Mouse (Mus musculus) limb, embryonic 11.5 days (tissue): ENCODE results near the gene Armc9. TPM values are rescaled to one million over a fixed set of nuclear protein-coding genes. Genes with fewer than 3 reads are reported as not detected.

Source experiments
- ATAC-seq: fragments of 200-750 bp; cut with Nextera tagmentation; 2 replicates; pipeline ENCODE4 v1.8.0; 2017; ENCODE audit warnings: low read depth; ENCODE audit not compliant: insufficient number of reproducible peaks, low FRiP score, low TSS enrichment
- DNase-seq: peaks from one replicate; pipeline ENCODE4 v3.0.0-alpha.2; 2015; ENCODE audit warnings: low spot score
- H3K27ac ChIP-seq: fragments of 300-500 bp; sonication (generic); replicated peaks from 2 replicates; pipeline ENCODE4 v1.5.1; 2014; ENCODE audit warnings: low read depth, mild to moderate bottlenecking, low read length
- H3K27me3 ChIP-seq: fragments of 300-500 bp; sonication (generic); 2 replicates; pipeline ENCODE4 v1.6.1; 2014; ENCODE audit warnings: mild to moderate bottlenecking, low read length, mixed read lengths; ENCODE audit not compliant: control insufficient read depth, insufficient read depth
- H3K36me3 ChIP-seq: fragments of 300-500 bp; sonication (generic); 2 replicates; pipeline ENCODE4 v1.6.1; 2014; ENCODE audit warnings: mild to moderate bottlenecking, low read length, moderate library complexity, mixed read lengths; ENCODE audit not compliant: control insufficient read depth, insufficient read depth
- H3K4me1 ChIP-seq: fragments of 300-500 bp; sonication (generic); 2 replicates; pipeline ENCODE4 v1.6.1; 2014; ENCODE audit warnings: low read length, mixed read lengths; ENCODE audit not compliant: control insufficient read depth, insufficient read depth
- H3K4me2 ChIP-seq: fragments of 300-500 bp; sonication (generic); 2 replicates; pipeline ENCODE4 v1.6.1; 2014; ENCODE audit warnings: low read depth, mild to moderate bottlenecking, moderate library complexity; ENCODE audit not compliant: severe bottlenecking
- H3K4me3 ChIP-seq: fragments of 300-500 bp; sonication (generic); 2 replicates; pipeline ENCODE4 v1.5.1; 2014; ENCODE audit warnings: low read depth, low read length
- H3K9ac ChIP-seq: fragments of 300-500 bp; sonication (generic); 2 replicates; pipeline ENCODE4 v1.6.1; 2014; ENCODE audit warnings: mild to moderate bottlenecking, low read length
- H3K9me3 ChIP-seq: fragments of 300-500 bp; sonication (generic); 2 replicates; pipeline ENCODE4 v1.6.1; 2016; ENCODE audit warnings: low read length; ENCODE audit not compliant: control insufficient read depth
- WGBS: fragments of 180-500 bp; shearing (Covaris S2); extraction: QIAGEN DNeasy Blood & Tissue Kit; methylation state at CpG from one replicate; pipeline ENCODE4 v1.1.7; 2014; 5-methylcytosine and 5-hydroxymethylcytosine counted together
- polyA plus RNA-seq: library from polyadenylated mRNA; unstranded; fragments of >200 nt; fragmentation: Nextera tagmentation; extraction: Ambion mirVana; gene quantifications from 2 replicates; pipeline ENCODE4 v1.2.1, GENCODE M21; 2014

Gene Armc9
- polyA plus RNA-seq, 1 experiment from 2014 or later, result 29.8 TPM

DNA sequence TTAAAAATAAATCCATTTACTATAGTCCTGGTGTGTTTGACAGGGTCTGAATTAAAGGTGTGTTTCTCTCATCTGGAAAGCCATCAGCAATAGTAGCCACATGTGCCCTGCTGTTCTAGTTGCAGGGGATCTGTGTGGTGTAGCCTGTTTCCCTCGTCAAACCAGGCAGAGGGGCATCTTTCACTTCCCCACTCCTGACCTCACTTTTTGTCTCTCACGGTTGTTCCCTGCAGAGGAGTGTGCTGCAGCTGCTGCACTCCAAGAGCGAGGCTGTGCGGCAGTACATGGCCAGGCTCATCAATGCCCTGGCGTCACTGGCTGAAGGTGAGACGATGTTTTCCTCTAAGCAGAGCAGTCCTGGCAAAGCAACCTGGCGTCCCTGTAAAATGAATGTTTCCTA is 39.5 kb downstream of the Armc9 start:
- Histone ChIP-seq H3K4me1 (no peaks in the 10 kb centered on the region), H3K36me3 (peaks cover 6% of the 10 kb centered on the region), H3K9me3 (no peaks in the 10 kb centered on the region), H3K4me3 (no peak overlapping the region), H3K27me3 (no peaks in the 10 kb centered on the region), H3K27ac (no peak overlapping the region), H3K9ac (no peak overlapping the region), H3K4me2 (no peak overlapping the region)
- no peak for ATAC-seq
- 81% methylated on average over 7 of the region's 7 CpGs for WGBS
- DNase-seq, result no peak

DNA sequence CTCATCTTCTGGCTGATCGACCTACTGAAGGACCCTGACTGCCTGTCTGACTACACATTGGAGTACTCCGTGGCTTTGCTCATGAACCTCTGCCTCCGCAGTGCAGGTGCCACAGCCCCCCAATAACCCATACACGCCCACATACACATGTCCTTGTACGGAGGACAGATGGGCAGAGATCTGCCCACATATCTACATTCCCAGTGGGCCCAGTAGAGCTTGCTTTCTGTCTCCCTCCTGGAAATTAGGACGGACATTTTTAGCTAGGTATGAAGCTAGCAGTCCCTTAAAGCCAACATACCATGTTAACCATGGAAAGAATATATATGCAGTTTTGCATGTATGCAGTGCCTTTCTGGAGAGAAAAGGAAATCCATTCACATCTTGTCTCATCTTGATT is 43.7 kb downstream of the Armc9 start:
- Histone ChIP-seq H3K4me3 (no peak overlapping the region), H3K36me3 (peaks cover 12% of the 10 kb centered on the region), H3K4me2 (no peak overlapping the region), H3K9ac (no peak overlapping the region), H3K9me3 (no peaks in the 10 kb centered on the region), H3K27ac (no peak overlapping the region), H3K27me3 (no peaks in the 10 kb centered on the region), H3K4me1 (no peaks in the 10 kb centered on the region)
- DNase-seq (no peak), ATAC-seq (no peak)
- 94% methylated on average over 6 of the region's 6 CpGs for WGBS

DNA sequence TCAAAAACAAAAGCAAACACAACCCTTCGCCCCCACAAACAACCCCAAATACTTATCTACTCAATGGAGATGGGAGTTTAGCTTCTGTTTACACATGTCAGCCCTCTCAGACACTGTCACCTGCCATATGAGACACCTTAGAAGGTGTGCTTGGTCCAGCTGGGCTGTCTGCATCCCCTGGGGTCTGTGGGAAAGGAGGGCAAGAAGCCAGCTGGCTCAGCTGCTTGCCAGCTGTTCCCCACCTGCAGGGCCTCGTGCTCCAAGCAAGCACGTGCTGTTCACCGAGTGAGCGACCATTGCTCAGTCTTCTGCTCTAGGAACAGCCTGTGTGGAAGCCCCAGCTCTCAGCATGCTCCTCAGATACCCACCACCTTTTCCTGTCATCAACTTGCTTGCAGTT is 44.4 kb downstream of the Armc9 start:
- Histone ChIP-seq H3K36me3 (peaks cover 12% of the 10 kb centered on the region), H3K27me3 (no peaks in the 10 kb centered on the region), H3K9ac (no peak overlapping the region), H3K9me3 (no peaks in the 10 kb centered on the region), H3K4me2 (no peak overlapping the region), H3K4me3 (no peak overlapping the region), H3K27ac (no peak overlapping the region), H3K4me1 (no peaks in the 10 kb centered on the region)
- DNase-seq (no peak), ATAC-seq (no peak)
- 82% methylated on average over 5 of the region's 5 CpGs for WGBS

DNA sequence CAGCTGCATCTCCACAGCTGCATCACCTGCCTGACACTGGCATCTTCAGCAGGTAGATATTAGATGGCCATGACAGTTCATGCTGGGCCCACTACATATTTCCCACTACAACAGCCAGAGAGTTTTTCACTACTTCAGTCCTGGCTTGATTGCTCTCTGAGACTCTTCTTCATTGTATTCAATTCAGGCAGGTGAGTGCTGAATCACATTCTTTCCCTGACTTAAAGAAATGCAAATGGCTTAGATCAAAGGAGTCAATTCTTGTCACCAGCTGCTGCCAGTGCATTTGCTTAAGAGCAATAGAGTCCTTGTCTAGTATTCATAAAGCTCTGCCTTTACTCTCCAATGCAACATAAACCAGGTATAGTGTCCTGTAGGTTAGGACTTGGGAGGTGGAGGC is 46.7 kb downstream of the Armc9 start:
- H3K27ac ChIP-seq, result no peak overlapping the region
- no peaks in the 10 kb centered on the region for H3K4me1 ChIP-seq
- no peak overlapping the region for H3K4me3 ChIP-seq
- H3K9ac ChIP-seq, result no peak overlapping the region
- no peaks in the 10 kb centered on the region for H3K9me3 ChIP-seq
- no peak for ATAC-seq
- H3K4me2 ChIP-seq, result no peak overlapping the region
- H3K36me3 ChIP-seq, result peaks cover 12% of the 10 kb centered on the region
- no peaks in the 10 kb centered on the region for H3K27me3 ChIP-seq
- no peak for DNase-seq

DNA sequence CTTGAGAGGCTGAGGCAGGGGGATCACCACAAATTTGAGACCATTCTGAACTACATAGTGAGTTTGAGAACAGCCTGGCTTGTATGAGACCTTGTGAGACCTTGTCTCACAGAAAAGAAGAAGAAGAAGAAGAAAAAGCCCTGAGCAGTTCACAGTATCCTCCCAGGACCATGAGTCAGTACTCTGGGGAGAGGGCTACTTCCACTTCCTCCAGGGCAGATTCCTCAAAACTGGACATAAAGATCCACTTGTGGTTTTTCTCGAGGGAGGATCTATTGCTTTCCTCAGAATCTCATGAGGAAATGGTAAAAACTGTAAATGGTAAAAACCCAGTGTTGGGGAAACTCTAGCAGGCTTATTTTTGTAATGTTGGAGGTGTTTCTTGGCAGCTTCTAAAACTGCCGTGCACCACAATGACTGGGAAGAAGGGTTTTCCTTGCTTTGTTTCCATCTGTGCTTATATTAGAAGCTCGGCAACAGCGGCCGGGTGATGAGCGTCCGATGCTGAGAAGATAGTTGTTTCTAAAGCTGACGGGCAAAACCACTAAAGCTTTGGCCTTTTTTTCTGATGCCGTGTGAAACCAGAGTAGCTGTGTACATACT is 48.1 kb downstream of the Armc9 start:
- H3K36me3 ChIP-seq, result peaks cover 12% of the 10 kb centered on the region
- no peaks in the 10 kb centered on the region for H3K4me1 ChIP-seq
- 90% methylated on average over 9 of the region's 9 CpGs for WGBS
- ATAC-seq, result no peak
- H3K9me3 ChIP-seq, result no peaks in the 10 kb centered on the region
- no peak overlapping the region for H3K4me2 ChIP-seq
- no peak overlapping the region for H3K27ac ChIP-seq
- no peaks in the 10 kb centered on the region for H3K27me3 ChIP-seq
- DNase-seq, result no peak
- H3K9ac ChIP-seq, result no peak overlapping the region
- no peak overlapping the region for H3K4me3 ChIP-seq

DNA sequence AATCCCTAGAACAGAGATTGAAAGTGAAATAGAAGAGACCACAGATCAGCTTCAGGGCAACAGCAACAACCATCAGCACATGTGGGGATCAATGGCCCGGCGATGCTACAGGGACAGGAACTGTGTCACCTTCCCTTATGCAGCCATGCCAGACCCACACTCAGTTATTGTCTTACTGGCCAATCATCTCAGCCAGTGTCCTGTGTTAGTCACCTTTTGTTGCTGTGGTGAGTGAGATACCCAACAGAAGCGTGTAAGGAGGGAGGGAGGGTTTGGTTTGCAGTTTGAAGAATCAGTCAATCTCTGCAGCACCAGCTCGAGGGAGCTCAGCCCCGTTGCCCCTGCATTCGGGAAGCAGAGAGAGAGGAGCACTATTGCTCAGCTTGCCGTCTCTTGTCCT is 56.1 kb downstream of the Armc9 start:
- Histone ChIP-seq H3K4me2 (no peak overlapping the region), H3K9me3 (no peaks in the 10 kb centered on the region), H3K36me3 (peaks cover 4% of the 10 kb centered on the region; the same call in 1 of the 2 replicates), H3K4me1 (no peaks in the 10 kb centered on the region), H3K27ac (no peak overlapping the region), H3K9ac (no peak overlapping the region), H3K27me3 (no peaks in the 10 kb centered on the region), H3K4me3 (no peak overlapping the region)
- DNase-seq (no peak), ATAC-seq (no peak)
- 86% methylated on average over 7 of the region's 7 CpGs for WGBS

DNA sequence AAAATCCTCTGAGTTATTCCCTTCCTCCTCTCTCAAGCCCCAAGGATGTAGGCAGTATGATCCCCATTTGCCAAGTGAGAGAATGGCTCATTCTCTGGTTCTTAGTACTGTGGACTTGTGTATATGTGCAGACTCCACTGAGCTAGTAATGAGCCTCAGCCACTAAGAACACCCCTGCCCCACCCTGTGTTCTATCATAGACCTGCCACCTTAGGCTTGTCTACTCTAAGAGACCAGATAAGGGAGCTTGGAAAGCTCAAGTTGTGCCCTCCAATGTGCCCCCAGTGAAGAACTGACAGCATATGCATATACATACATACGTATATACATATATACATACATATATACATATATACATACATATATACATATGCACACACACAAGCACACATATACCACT is 56.9 kb downstream of the Armc9 start:
- WGBS, result 96% methylated on average over 1 of the region's 1 CpGs
- peaks cover 4% of the 10 kb centered on the region; the same call in 1 of the 2 replicates for H3K36me3 ChIP-seq
- H3K4me1 ChIP-seq, result no peaks in the 10 kb centered on the region
- H3K4me3 ChIP-seq, result no peak overlapping the region
- no peak overlapping the region for H3K27ac ChIP-seq
- H3K27me3 ChIP-seq, result no peaks in the 10 kb centered on the region
- no peak for ATAC-seq
- no peaks in the 10 kb centered on the region for H3K9me3 ChIP-seq
- no peak for DNase-seq
- no peak overlapping the region for H3K4me2 ChIP-seq
- H3K9ac ChIP-seq, result no peak overlapping the region

DNA sequence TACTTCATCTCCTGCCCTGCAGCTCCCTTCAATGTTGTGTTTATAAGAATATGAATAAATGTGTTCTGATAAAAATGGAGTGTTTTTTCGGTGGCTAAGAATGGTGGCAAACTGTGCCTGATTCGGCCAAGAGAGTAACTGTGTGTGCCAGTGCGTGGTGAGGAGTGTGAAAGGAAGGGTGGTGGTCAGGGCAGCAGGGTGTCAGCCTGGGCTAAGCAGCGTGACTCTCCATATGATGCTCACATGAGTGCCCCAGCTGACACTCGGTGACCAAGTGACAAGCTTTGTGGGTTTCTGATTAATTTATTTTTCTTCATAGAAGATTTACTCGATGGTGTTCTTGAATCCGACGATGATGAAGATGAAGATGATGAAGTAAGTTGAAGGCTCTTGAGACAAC is 58.2 kb downstream of the Armc9 start:
- DNase-seq, result no peak
- no peak overlapping the region for H3K4me2 ChIP-seq
- no peak overlapping the region for H3K9ac ChIP-seq
- H3K9me3 ChIP-seq, result no peaks in the 10 kb centered on the region
- no peaks in the 10 kb centered on the region for H3K27me3 ChIP-seq
- 92% methylated on average over 8 of the region's 8 CpGs for whole genome bisulfite sequencing
- H3K4me1 ChIP-seq, result no peaks in the 10 kb centered on the region
- H3K36me3 ChIP-seq, result peaks cover 4% of the 10 kb centered on the region; the same call in 1 of the 2 replicates
- H3K27ac ChIP-seq, result no peak overlapping the region
- no peak overlapping the region for H3K4me3 ChIP-seq
- ATAC-seq, result no peak

DNA sequence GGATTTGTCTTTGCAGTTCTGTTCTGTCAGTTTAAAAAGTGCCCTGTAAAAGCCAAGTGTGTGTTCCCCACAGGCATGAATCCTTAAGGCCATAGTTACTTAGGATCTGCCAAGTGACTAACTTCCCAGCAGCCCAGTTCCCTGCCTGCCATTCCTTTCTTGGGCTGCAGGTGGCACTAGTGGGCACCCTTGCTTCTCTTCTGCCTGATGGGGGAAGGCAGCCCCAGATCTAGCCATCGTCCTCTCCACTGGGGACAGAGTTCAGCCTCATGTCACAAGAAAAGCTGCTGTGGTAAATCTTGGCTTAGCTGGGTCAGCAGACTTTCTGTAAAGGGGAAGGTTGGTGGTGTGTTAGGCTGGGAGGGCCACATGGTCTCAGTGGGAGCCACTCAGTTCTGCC is 59.6 kb downstream of the Armc9 start:
- 0 out of 2 replicates have a peak, but pooled peaks have one; percentile 57 for ATAC-seq
- Histone ChIP-seq H3K4me2 (no peak overlapping the region), H3K9me3 (no peaks in the 10 kb centered on the region), H3K9ac (no peak overlapping the region), H3K36me3 (no peaks in the 10 kb centered on the region), H3K4me1 (no peaks in the 10 kb centered on the region), H3K27me3 (no peaks in the 10 kb centered on the region), H3K27ac (no peak overlapping the region), H3K4me3 (no peak overlapping the region)
- peak; percentile 89 for DNase-seq
- 4% methylated on average over 1 of the region's 1 CpGs for WGBS
